8 mouse cellular contexts compared by ENCODE assay signal in the genomic region with DNA sequence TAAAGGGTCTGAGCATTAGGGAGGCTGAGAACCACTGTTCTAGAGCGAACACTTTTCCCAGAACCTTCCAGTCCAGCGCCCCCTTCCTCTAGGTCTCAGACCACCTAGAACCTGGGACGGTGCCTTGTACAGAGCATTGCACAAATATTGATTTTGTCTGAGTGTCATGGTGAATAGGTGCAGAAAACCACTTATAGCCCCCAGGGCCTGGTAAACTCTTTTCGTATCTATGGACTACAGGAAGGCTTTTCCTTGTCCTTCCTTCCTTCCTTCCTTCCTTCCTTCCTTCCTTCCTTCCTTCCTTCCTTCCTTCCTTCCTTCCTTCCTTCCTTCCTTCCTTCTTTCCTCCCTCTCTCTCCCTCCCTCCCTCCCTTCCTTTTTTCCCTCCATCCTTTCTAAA. TPM values are rescaled to one million over a fixed set of nuclear protein-coding genes. Genes with fewer than 3 reads are reported as not detected.
DNase-seq lines count a peak whose midpoint lies in the region; ATAC-seq lines count a peak whose summit lies in the region.

A gene (plus strand): TSS at position 301 of the 400 bp plus-strand sequence.

- no peaks in the 10 kb centered on the region for H3K36me3 ChIP-seq in lung, embryonic 16.5 days (ENCODE audit: control insufficient read depth, insufficient read depth, low read length)
- H3K36me3 ChIP-seq in neural tube, embryonic 14.5 days (ENCODE audit: control insufficient read depth, insufficient read depth, low read length), result no peaks in the 10 kb centered on the region

- peak within 1 kb of the TSS; percentile 64 for H3K9ac ChIP-seq in lung, embryonic 16.5 days (ENCODE audit: low read length)
- peak within 1 kb of the TSS; percentile 60 for H3K9ac ChIP-seq in neural tube, embryonic 14.5 days (replicated peaks; ENCODE audit: low read depth, low read length)

- peak within 1 kb of the TSS; percentile 66 for H3K4me3 ChIP-seq in lung, embryonic 16.5 days (ENCODE audit: low read length)
- H3K4me3 ChIP-seq in neural tube, embryonic 14.5 days (ENCODE audit: low read depth, low read length), result peak within 1 kb of the TSS; percentile 55

- peaks cover 5% of the 10 kb centered on the region; the same call in 1 of the 2 replicates for H3K4me1 ChIP-seq in lung, embryonic 16.5 days (replicated peaks; ENCODE audit: control insufficient read depth, insufficient read depth, low read length)
- no peaks in the 10 kb centered on the region for H3K4me1 ChIP-seq in neural tube, embryonic 14.5 days (ENCODE audit: control insufficient read depth, insufficient read depth, low read length)

- no peak for ATAC-seq in lung, embryonic 16.5 days (ENCODE audit: low read depth)
- ATAC-seq in neural tube, embryonic 14.5 days (ENCODE audit: low read depth), result no peak

- H3K9me3 ChIP-seq in lung, embryonic 16.5 days (ENCODE audit: control insufficient read depth, low read length), result no peaks in the 10 kb centered on the region
- H3K9me3 ChIP-seq in neural tube, embryonic 14.5 days (ENCODE audit: control insufficient read depth, low read length), result no peaks in the 10 kb centered on the region

- no peak within 1 kb of the TSS for H3K27ac ChIP-seq in lung, embryonic 16.5 days (ENCODE audit: low read length)
- peak within 1 kb of the TSS; percentile 60 for H3K27ac ChIP-seq in neural tube, embryonic 14.5 days (ENCODE audit: low read depth, low read length)

- no peak for DNase-seq in adrenal gland, postnatal 4 days (ENCODE audit: low spot score in 2 of 2)
- no peak for DNase-seq in adrenal gland, postnatal 36 days
- DNase-seq in lung, postnatal 4 days, result no peak
- no peak for DNase-seq in layer of hippocampus, postnatal 14 days (ENCODE audit: low spot score in 2 of 2)
- DNase-seq in right cerebral cortex, postnatal 14 days, result no peak
- no peak for DNase-seq in cerebellum, adult 8-10 months

- 63% methylated on average over 4 of the region's 4 CpGs for WGBS in lung, embryonic 16.5 days
- WGBS in neural tube, embryonic 14.5 days, result 62% methylated on average over 4 of the region's 4 CpGs

- peak within 1 kb of the TSS; percentile 97 for H3K4me2 ChIP-seq in lung, embryonic 16.5 days (ENCODE audit: low read depth, low read length)
- peak within 1 kb of the TSS; percentile 86 for H3K4me2 ChIP-seq in neural tube, embryonic 14.5 days (ENCODE audit: low read depth, low read length)

- H3K27me3 ChIP-seq in lung, embryonic 16.5 days (ENCODE audit: control insufficient read depth, insufficient read depth, low read depth, low read length), result no peaks in the 10 kb centered on the region; the same call in 1 of the 2 replicates
- 0 out of 2 replicates have a peak, but pooled peaks cover 5% of the 10 kb centered on the region for H3K27me3 ChIP-seq in neural tube, embryonic 14.5 days (ENCODE audit: control insufficient read depth, insufficient read depth, low read length)

RNA-seq across cellular contexts. Expression of the gene that starts here (rescaled TPM):
- 10 to 100 TPM; 10.5 to 20.1 TPM for total RNA-seq in adrenal gland, postnatal 4 days (2021)
- total RNA-seq in adrenal gland, postnatal 36 days (2021), result 1 to 10 TPM; 8.1 to 8.2 TPM
- polyA plus RNA-seq in lung, embryonic 16.5 days (2015; fragmentation: Nextera tagmentation; extraction: Ambion mirVana), result 25.9 and 26.3 TPM in 2 replicates
- 10 to 100 TPM; 16.3 to 18.8 TPM for total RNA-seq in layer of hippocampus, postnatal 14 days (2021)
- polyA plus RNA-seq in neural tube, embryonic 14.5 days (2014; fragmentation: Nextera tagmentation; extraction: Ambion mirVana), result 19.6 and 26.2 TPM in 2 replicates
